Mouse (Mus musculus) intestine, postnatal 0 days (tissue): ENCODE measurements around the gene Sertad1. TPM values are rescaled to one million over a fixed set of nuclear protein-coding genes. Genes with fewer than 3 reads are reported as not detected.

Experiments used
- ATAC-seq: fragments of 200-750 bp; cut with Nextera tagmentation; 2 replicates; pipeline ENCODE4 v1.8.0; 2017; ENCODE audit warnings: mild to moderate bottlenecking, moderate TSS enrichment, moderate library complexity
- H3K27ac ChIP-seq: fragments of 300-500 bp; sonication (generic); 2 replicates; pipeline ENCODE4 v1.5.1; 2014; ENCODE audit warnings: mild to moderate bottlenecking, low read depth, low read length, moderate library complexity
- H3K27me3 ChIP-seq: fragments of 300-500 bp; sonication (generic); replicated peaks from 2 replicates; pipeline ENCODE4 v1.6.1; 2014; ENCODE audit warnings: low read length, mixed read lengths; ENCODE audit not compliant: control insufficient read depth, insufficient read depth
- H3K36me3 ChIP-seq: fragments of 300-500 bp; sonication (generic); 2 replicates; pipeline ENCODE4 v1.6.1; 2014; ENCODE audit warnings: mild to moderate bottlenecking, moderate library complexity; ENCODE audit not compliant: control insufficient read depth, insufficient read depth
- H3K4me1 ChIP-seq: fragments of 300-500 bp; sonication (generic); replicated peaks from 2 replicates; pipeline ENCODE4 v1.6.1; 2014; ENCODE audit warnings: antibody characterized with exemption, low read length, mixed read lengths; ENCODE audit not compliant: control insufficient read depth, insufficient read depth
- H3K4me2 ChIP-seq: fragments of 300-500 bp; sonication (generic); replicated peaks from 2 replicates; pipeline ENCODE4 v1.6.1; 2014; ENCODE audit warnings: low read depth, mild to moderate bottlenecking, moderate library complexity
- H3K4me3 ChIP-seq: fragments of 300-500 bp; sonication (generic); 2 replicates; pipeline ENCODE4 v1.5.1; 2014; ENCODE audit warnings: low read depth, low read length
- H3K9ac ChIP-seq: fragments of 300-500 bp; sonication (generic); 2 replicates; pipeline ENCODE4 v1.6.1; 2014; ENCODE audit warnings: mild to moderate bottlenecking, low read depth, low read length
- H3K9me3 ChIP-seq: fragments of 300-500 bp; sonication (generic); 2 replicates; pipeline ENCODE4 v1.6.1; 2016; ENCODE audit warnings: mixed run types; ENCODE audit not compliant: control insufficient read depth
- CTCF ChIP-seq: sonication (generic); IDR thresholded peaks from 2 replicates; pipeline ENCODE4 v1.5.1; 2016; ENCODE audit warnings: low read depth, mild to moderate bottlenecking, control low read depth, antibody characterized with exemption, moderate library complexity
- WGBS: fragments of 180-500 bp; shearing (Covaris S2); extraction: QIAGEN DNeasy Blood & Tissue Kit; methylation state at CpG from one replicate; pipeline ENCODE4 v1.1.7; 2014; 5-methylcytosine and 5-hydroxymethylcytosine counted together
- polyA plus RNA-seq: library from polyadenylated mRNA; unstranded; fragments of >200 nt; fragmentation: Nextera tagmentation; extraction: Ambion mirVana; gene quantifications from 2 replicates; pipeline ENCODE4 v1.2.1, GENCODE M21; 2015

Sertad1 gene
- polyA plus RNA-seq, 1 experiment from 2014 or later, result 42.7 TPM

- Histone ChIP-seq H3K9ac (peak within 1 kb of the TSS; percentile 60), H3K4me3 (peak within 1 kb of the TSS; percentile 61), H3K4me2 (peak within 1 kb of the TSS; percentile 92), H3K27me3 (peaks cover 13% of the 10 kb centered on the region), H3K36me3 (no peaks in the 10 kb centered on the region; the same call in 1 of the 2 replicates), H3K27ac (peak within 1 kb of the TSS; percentile 15; the same call in 1 of the 2 replicates), H3K9me3 (no peaks in the 10 kb centered on the region), H3K4me1 (no peaks in the 10 kb centered on the region; the same call in 1 of the 2 replicates)
- under 1% methylated on average over 54 of the region's 54 CpGs for WGBS
- ATAC-seq, result peak; percentile 94
- peak; percentile 60 for TF ChIP-seq CTCF
Measured at GRCm38 (mm10) chr7:27447419-27448286, 39.1 kb upstream of the Sertad1 start, which contains the start of the genes Sptbn4 and Blvrb. Sptbn4 (minus strand) TSS chr7:27447686. Blvrb (plus strand) TSS chr7:27447978.

GRCm38 (mm10) chr7:27448421-27449206 is 38.1 kb upstream of the Sertad1 start:
- H3K4me1 ChIP-seq, result no peaks in the 10 kb centered on the region; the same call in 1 of the 2 replicates
- H3K4me3 ChIP-seq, result peak overlapping the region; percentile 61
- no peak for TF ChIP-seq CTCF
- no peaks in the 10 kb centered on the region for H3K9me3 ChIP-seq
- H3K27ac ChIP-seq, result peak overlapping the region; percentile 52; the same call in 1 of the 2 replicates
- no peak for ATAC-seq
- no peak overlapping the region; the same call in 1 of the 2 replicates for H3K9ac ChIP-seq
- 42% methylated on average over 15 of the region's 15 CpGs for WGBS
- H3K36me3 ChIP-seq, result no peaks in the 10 kb centered on the region; the same call in 1 of the 2 replicates
- H3K27me3 ChIP-seq, result peaks cover 13% of the 10 kb centered on the region
- peak overlapping the region; percentile 92 for H3K4me2 ChIP-seq

DNA sequence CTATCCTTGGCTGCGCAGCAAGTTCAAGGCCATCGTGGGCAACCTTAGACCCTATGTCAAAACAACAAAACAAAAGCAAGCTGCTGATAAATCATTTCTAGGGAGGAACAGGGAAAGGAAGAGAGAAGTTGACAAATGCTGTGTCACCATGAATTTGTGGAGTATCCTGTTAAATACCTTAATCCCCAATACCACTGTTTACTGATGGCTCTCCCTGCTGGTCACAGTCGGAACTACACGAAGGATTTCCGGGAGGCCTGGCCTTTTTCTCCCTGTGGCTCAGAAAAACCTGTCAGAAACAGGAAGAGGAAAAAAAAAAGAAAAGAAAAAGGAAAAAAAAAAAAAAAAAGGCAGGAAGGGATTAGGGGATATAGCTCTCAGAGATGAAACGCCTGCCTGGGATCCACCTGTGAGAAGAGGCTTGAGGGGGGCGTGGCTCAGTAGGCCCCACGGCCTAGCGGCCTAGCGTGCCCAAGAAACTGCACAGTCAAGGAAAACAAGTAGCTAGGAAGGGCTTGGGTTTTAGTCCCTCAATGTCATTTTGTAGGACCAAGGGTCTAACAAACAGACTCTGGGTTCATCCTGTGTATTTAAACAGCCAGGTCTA is 37.4 kb upstream of the Sertad1 start:
- Histone ChIP-seq H3K36me3 (no peaks in the 10 kb centered on the region; the same call in 1 of the 2 replicates), H3K9ac (no peak overlapping the region), H3K27me3 (peaks cover 13% of the 10 kb centered on the region), H3K9me3 (no peaks in the 10 kb centered on the region), H3K4me3 (no peak overlapping the region), H3K27ac (peak overlapping the region; percentile 52), H3K4me1 (no peaks in the 10 kb centered on the region; the same call in 1 of the 2 replicates), H3K4me2 (peak overlapping the region; percentile 92; the same call in 1 of the 2 replicates)
- TF ChIP-seq CTCF, result peak; percentile 79
- 40% methylated on average over 10 of the region's 10 CpGs for WGBS
- no peak for ATAC-seq

- H3K36me3 ChIP-seq, result no peaks in the 10 kb centered on the region; the same call in 1 of the 2 replicates
- WGBS, result 92% methylated on average over 2 of the region's 2 CpGs
- H3K27ac ChIP-seq, result no peak overlapping the region
- H3K9me3 ChIP-seq, result no peaks in the 10 kb centered on the region
- H3K27me3 ChIP-seq, result peaks cover 3% of the 10 kb centered on the region
- H3K4me2 ChIP-seq, result no peak overlapping the region
- H3K9ac ChIP-seq, result no peak overlapping the region
- no peak overlapping the region for H3K4me3 ChIP-seq
- no peaks in the 10 kb centered on the region; the same call in 1 of the 2 replicates for H3K4me1 ChIP-seq
- ATAC-seq, result no peak
- no peak for TF ChIP-seq CTCF
Measured at GRCm38 (mm10) chr7:27451359-27451758, 35.4 kb upstream of the Sertad1 start.

- 50% methylated on average over 13 of the region's 13 CpGs for WGBS
- Histone ChIP-seq H3K4me3 (no peak overlapping the region), H3K36me3 (no peaks in the 10 kb centered on the region; the same call in 1 of the 2 replicates), H3K27me3 (no peaks in the 10 kb centered on the region), H3K4me2 (no peak overlapping the region), H3K9ac (no peak overlapping the region), H3K4me1 (no peaks in the 10 kb centered on the region), H3K9me3 (no peaks in the 10 kb centered on the region), H3K27ac (no peak overlapping the region)
- no peak for TF ChIP-seq CTCF
- no peak for ATAC-seq
Measured at GRCm38 (mm10) chr7:27452206-27452770, 34.4 kb upstream of the Sertad1 start.
